Mouse (Mus musculus): Measurements from ENCODE around the gene Gpr55.

- TF ChIP-seq POLR2A (IDR thresholded peaks at IDR 0.05; ENCODE audit: low read depth, low read length): no peak
- TF ChIP-seq CTCF (IDR thresholded peaks at IDR 0.05; ENCODE audit: extremely low read depth, insufficient read depth, insufficient read length, insufficient replicate concordance): no peak
Observed at GRCm38 (mm10) chr1:85971070-85971469, 10.3 kb upstream of the Gpr55 start.

Measured in spleen, adult 2 months (tissue).